14 mouse cellular contexts compared by ENCODE assay signal in the genomic region with DNA sequence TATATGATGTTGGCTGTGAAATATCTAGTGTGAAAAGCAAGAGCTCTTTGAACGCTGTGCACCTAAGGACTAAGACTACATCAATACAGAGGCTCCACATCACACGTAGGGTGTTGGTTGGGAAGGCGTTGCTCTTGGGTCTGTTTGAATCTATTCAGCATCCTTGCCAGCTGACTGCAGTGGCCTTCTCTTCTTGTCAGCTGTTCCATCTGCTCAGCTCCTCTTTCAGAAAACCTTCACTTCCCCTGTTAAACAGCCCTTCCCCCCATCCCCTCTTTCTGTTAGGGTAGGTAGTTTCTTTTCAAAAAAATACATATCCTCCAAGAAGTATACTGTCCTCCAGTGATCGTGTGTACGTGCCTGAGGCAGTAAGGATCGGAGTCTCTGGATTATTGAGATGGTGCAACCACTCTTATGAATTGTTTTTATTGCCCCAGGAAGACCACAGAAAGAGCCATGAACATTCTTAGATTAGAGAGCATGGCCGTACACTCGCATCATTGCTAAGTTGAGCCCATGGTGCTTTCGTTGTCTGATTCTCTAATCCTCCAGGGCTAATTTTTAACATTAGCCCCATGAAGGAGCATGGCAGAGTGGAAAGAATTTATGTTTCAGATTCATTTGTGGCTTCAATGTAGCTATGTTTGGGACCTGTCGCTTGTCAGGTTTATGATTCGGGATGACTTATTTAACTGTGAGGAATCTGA. TPM values are rescaled to one million over a fixed set of nuclear protein-coding genes. Genes with fewer than 3 reads are reported as not detected.
DNase-seq lines count a peak whose midpoint lies in the region; ATAC-seq and TF ChIP-seq lines count a peak whose summit lies in the region.
"Had no signal": no experiment of that assay in that cellular context is flagged by ENCODE, and none has a peak within 500 bp of the region (broad histone marks: within the 10 kb centered on the region; RNA-seq: fewer than 3 reads in every experiment).

No protein-coding gene starts in this region.

- no peak overlapping the region for H3K4me2 ChIP-seq in liver, embryonic 13.5 days
- no peak overlapping the region for H3K4me2 ChIP-seq in liver, embryonic 12.5 days
- 0 out of 2 replicates have a peak overlapping the region, but pooled peaks have one; percentile 10 for H3K4me2 ChIP-seq in limb, embryonic 13.5 days (replicated peaks)
- H3K4me2 ChIP-seq in intestine, embryonic 16.5 days (ENCODE audit: low read depth, low read length) = no peak overlapping the region
- H3K4me2 ChIP-seq: midbrain, embryonic 12.5 days had no signal

- peaks cover 6% of the 10 kb centered on the region; the same call in 1 of the 2 replicates for H3K36me3 ChIP-seq in liver, embryonic 13.5 days
- H3K36me3 ChIP-seq in liver, embryonic 12.5 days = peaks cover 13% of the 10 kb centered on the region
- peaks cover 38% of the 10 kb centered on the region for H3K36me3 ChIP-seq in G1E (replicated peaks)
- H3K36me3 ChIP-seq in limb, embryonic 13.5 days = no peaks in the 10 kb centered on the region
- H3K36me3 ChIP-seq in intestine, embryonic 16.5 days (ENCODE audit: control insufficient read depth, insufficient read depth, low read length) = no peaks in the 10 kb centered on the region
- H3K36me3 ChIP-seq: midbrain, embryonic 12.5 days had no signal

- WGBS in liver, embryonic 13.5 days (ENCODE audit: insufficient replicate concordance) = 78% methylated on average over 11 of the region's 11 CpGs
- 76% methylated on average over 11 of the region's 11 CpGs for WGBS in liver, embryonic 12.5 days (ENCODE audit: insufficient replicate concordance)
- 64% methylated on average over 11 of the region's 11 CpGs for WGBS in limb, embryonic 13.5 days
- WGBS in lung, adult 2 months = 82% methylated on average over 11 of the region's 11 CpGs
- 70% methylated on average over 11 of the region's 11 CpGs for WGBS in intestine, embryonic 16.5 days

- ATAC-seq in liver, embryonic 13.5 days (ENCODE audit: low read depth) = no peak
- ATAC-seq in liver, embryonic 12.5 days = no peak
- ATAC-seq in G1E (ENCODE audit: extremely low read depth, insufficient number of reproducible peaks, low FRiP score, poor library complexity, severe bottlenecking) = peak; percentile 47; the same call in 1 of the 2 replicates
- no peak for ATAC-seq in limb, embryonic 13.5 days (ENCODE audit: low FRiP score, low read depth)
- no peak for ATAC-seq in intestine, embryonic 16.5 days

- H3K9ac ChIP-seq in liver, embryonic 13.5 days = no peak overlapping the region
- H3K9ac ChIP-seq in liver, embryonic 12.5 days = no peak overlapping the region
- H3K9ac ChIP-seq in limb, embryonic 13.5 days = no peak overlapping the region
- no peak overlapping the region for H3K9ac ChIP-seq in intestine, embryonic 16.5 days (ENCODE audit: low read depth, low read length)
- H3K9ac ChIP-seq: midbrain, embryonic 12.5 days had no signal

- peak overlapping the region; percentile 14; the same call in 1 of the 2 replicates for H3K27ac ChIP-seq in liver, embryonic 13.5 days
- no peak overlapping the region for H3K27ac ChIP-seq in liver, embryonic 12.5 days
- no peak overlapping the region for H3K27ac ChIP-seq in limb, embryonic 13.5 days
- no peak overlapping the region for H3K27ac ChIP-seq in intestine, embryonic 16.5 days (ENCODE audit: low read length)
- H3K27ac ChIP-seq: midbrain, embryonic 12.5 days had no signal

- no peak for TF ChIP-seq CTCF in G1E (IDR thresholded peaks at IDR 0.05; ENCODE audit: low read depth, low read length)
- TF ChIP-seq CTCF in lung, adult 2 months (IDR thresholded peaks at IDR 0.05; ENCODE audit: insufficient read depth, low read length) = no peak

- DNase-seq in liver, embryonic 13.5 days = no peak
- no peak for DNase-seq in G1E (ENCODE audit: low spot score)
- peak; percentile 72 for DNase-seq in thymus, postnatal 14 days
- DNase-seq in lung, adult 2 months = no peak
- no peak for DNase-seq in gastrocnemius, postnatal 4 days (ENCODE audit: low spot score in 2 of 2)
- DNase-seq: adrenal gland, adult 2 months; cerebellum, adult 18-20 months; heart, postnatal 36 days; lung, postnatal 10 days; right cerebral cortex, adult 18-20 months had no signal

- no peak for TF ChIP-seq POLR2A in lung, adult 2 months (IDR thresholded peaks at IDR 0.05; ENCODE audit: borderline replicate concordance, extremely low read depth, low read depth, low read length)

- no peaks in the 10 kb centered on the region for H3K9me3 ChIP-seq in liver, embryonic 13.5 days (replicated peaks)
- no peaks in the 10 kb centered on the region for H3K9me3 ChIP-seq in liver, embryonic 12.5 days (replicated peaks)
- no peaks in the 10 kb centered on the region for H3K9me3 ChIP-seq in G1E (replicated peaks)
- no peaks in the 10 kb centered on the region for H3K9me3 ChIP-seq in limb, embryonic 13.5 days
- H3K9me3 ChIP-seq in intestine, embryonic 16.5 days (ENCODE audit: control insufficient read depth, low read length) = no peaks in the 10 kb centered on the region
- H3K9me3 ChIP-seq: midbrain, embryonic 12.5 days had no signal

- H3K27me3 ChIP-seq in liver, embryonic 13.5 days = no peaks in the 10 kb centered on the region
- no peaks in the 10 kb centered on the region for H3K27me3 ChIP-seq in liver, embryonic 12.5 days (replicated peaks)
- no peaks in the 10 kb centered on the region for H3K27me3 ChIP-seq in G1E (ENCODE audit: insufficient read depth, low read length)
- no peaks in the 10 kb centered on the region for H3K27me3 ChIP-seq in limb, embryonic 13.5 days
- H3K27me3 ChIP-seq in intestine, embryonic 16.5 days (replicated peaks; ENCODE audit: control insufficient read depth, insufficient read depth, low read length) = no peaks in the 10 kb centered on the region
- H3K27me3 ChIP-seq: midbrain, embryonic 12.5 days had no signal

- H3K4me1 ChIP-seq in liver, embryonic 13.5 days (replicated peaks) = peaks cover 72% of the 10 kb centered on the region
- peaks cover 79% of the 10 kb centered on the region for H3K4me1 ChIP-seq in liver, embryonic 12.5 days
- H3K4me1 ChIP-seq in G1E (ENCODE audit: insufficient read depth, low read depth, low read length) = peaks cover 68% of the 10 kb centered on the region
- peaks cover 71% of the 10 kb centered on the region for H3K4me1 ChIP-seq in limb, embryonic 13.5 days
- peaks cover 26% of the 10 kb centered on the region for H3K4me1 ChIP-seq in lung, adult 2 months (ENCODE audit: control insufficient read depth, insufficient read depth, low read length)
- H3K4me1 ChIP-seq in intestine, embryonic 16.5 days (ENCODE audit: control insufficient read depth, insufficient read depth, low read length) = peaks cover 61% of the 10 kb centered on the region

- no peak overlapping the region for H3K4me3 ChIP-seq in liver, embryonic 13.5 days (replicated peaks)
- no peak overlapping the region for H3K4me3 ChIP-seq in liver, embryonic 12.5 days
- no peak overlapping the region; the same call in 1 of the 2 replicates for H3K4me3 ChIP-seq in G1E (ENCODE audit: low read depth, low read length)
- no peak overlapping the region for H3K4me3 ChIP-seq in limb, embryonic 13.5 days
- no peak overlapping the region for H3K4me3 ChIP-seq in lung, adult 2 months (replicated peaks; ENCODE audit: extremely low read depth, low read depth, low read length)
- no peak overlapping the region for H3K4me3 ChIP-seq in intestine, embryonic 16.5 days (ENCODE audit: low read length)
- H3K4me3 ChIP-seq: midbrain, embryonic 12.5 days had no signal

RNA-seq across cellular contexts. Expression of a gene that starts 28.9 kb away (rescaled TPM):
- 10.1 and 10.2 TPM in 2 replicates for polyA plus RNA-seq in liver, embryonic 13.5 days (2015; fragmentation: Nextera tagmentation; extraction: Ambion mirVana)
- 13.0 and 13.8 TPM in 2 replicates for polyA plus RNA-seq in liver, embryonic 12.5 days (2016; fragmentation: Nextera tagmentation; extraction: Ambion mirVana)
- total RNA-seq in G1E (2014; fragmentation: Nextera tagmentation) (66.3 and 91.7 TPM in 2 replicates), G1E (2017) (14.9 and 16.8 TPM in 2 replicates)
- polyA plus RNA-seq in G1E (2012) = 12.4 and 17.9 TPM in 2 replicates
- 18.6 and 19.1 TPM in 2 replicates for polyA plus RNA-seq in limb, embryonic 13.5 days (2015; fragmentation: Nextera tagmentation; extraction: Ambion mirVana)
- 20.3 and 21.4 TPM in 2 replicates for polyA plus RNA-seq in lung, adult 2 months (2012; rRNA removed)
- 6.4 and 6.6 TPM in 2 replicates for polyA plus RNA-seq in intestine, embryonic 16.5 days (2015; fragmentation: Nextera tagmentation; extraction: Ambion mirVana)
- 10 to 100 TPM; 38.6 to 42.3 TPM for total RNA-seq in gastrocnemius, postnatal 4 days (2021)
